Mouse (Mus musculus) ES-E14 (cell line): ENCODE measurements around the gene Ap1g2.

Source experiments
- HCFC1 ChIP-seq: IDR thresholded peaks from 2 replicates; pipeline ENCODE4 v1.6.1; 2012; ENCODE audit warnings: low read length, inconsistent platforms, borderline replicate concordance; ENCODE audit not compliant: insufficient read depth
- ZNF384 ChIP-seq: IDR thresholded peaks from 2 replicates; pipeline ENCODE4 v1.6.1; 2012; ENCODE audit warnings: low read depth, low read length, inconsistent platforms

DNA sequence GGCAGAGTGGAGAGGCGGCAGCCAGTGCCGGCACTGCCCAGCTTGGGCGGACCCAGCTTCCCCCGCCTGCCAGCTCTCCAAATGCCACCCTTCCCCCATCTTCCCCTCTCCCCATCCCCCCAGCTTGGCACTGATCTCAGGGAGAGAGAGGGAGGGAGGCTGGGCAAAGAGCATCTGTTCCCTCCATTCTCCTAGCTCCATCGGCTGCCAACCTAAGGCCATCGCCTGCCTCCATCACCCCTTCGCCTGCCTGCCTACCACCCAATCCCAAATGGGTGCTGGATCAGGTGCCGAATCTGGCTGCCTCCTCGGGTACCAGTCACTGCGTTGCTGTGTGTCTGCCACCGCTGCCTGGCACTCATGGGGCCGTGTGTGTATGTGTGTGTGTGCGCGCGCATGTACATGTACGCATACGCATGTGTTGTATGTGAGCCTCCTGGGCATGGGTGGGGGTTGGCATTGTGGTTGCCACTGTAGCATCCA is 52.6 kb downstream of the Ap1g2 start:
- TF ChIP-seq HCFC1 (no peak), ZNF384 (no peak)
